Mouse (Mus musculus): ENCODE measurements at regions not wholly inside any gene's neighbourhood (a gene's known extent, or its start where the extent isn't known, plus 50 kb on each side); places are given as distances from the start of the nearest gene placed in this dataset.

- no peak for DNase-seq
Observed at GRCm38 (mm10) chr3:135001270-135001669, 172.5 kb downstream of the Tacr3 start.

GRCm38 (mm10) chr3:135015784-135016183, 187.0 kb downstream of the Tacr3 start:
- DNase-seq = no peak

- no peak for DNase-seq
Observed at GRCm38 (mm10) chr3:135024366-135024765, 188.0 kb upstream of the Cenpe start.

- no peak for DNase-seq
Observed at GRCm38 (mm10) chr3:135024799-135025198, 187.5 kb upstream of the Cenpe start.

- DNase-seq = no peak
Observed at GRCm38 (mm10) chr3:135032483-135032882, 179.9 kb upstream of the Cenpe start.

- no peak for DNase-seq
Observed at GRCm38 (mm10) chr3:135037383-135037782, 175.0 kb upstream of the Cenpe start.

GRCm38 (mm10) chr3:135042195-135042594, 170.1 kb upstream of the Cenpe start:
- DNase-seq = no peak

- DNase-seq = no peak
Observed at GRCm38 (mm10) chr3:135045769-135046277, 166.5 kb upstream of the Cenpe start.

- no peak for DNase-seq
Observed at GRCm38 (mm10) chr3:135091487-135091886, 120.8 kb upstream of the Cenpe start.

- peak in 1 of 2 experiments; percentile 2 for DNase-seq
Observed at GRCm38 (mm10) chr3:135100901-135101586, 111.3 kb upstream of the Cenpe start.
